Mouse (Mus musculus) left cerebral cortex, adult 2 months (tissue): Measurements from ENCODE around the gene E4f1. TPM values are rescaled to one million over a fixed set of nuclear protein-coding genes. Genes with fewer than 3 reads are reported as not detected.

Source experiments
- DNase-seq, 2 experiments: peaks; one replicate each; pipeline ENCODE4 v3.0.0; 2021 to 2022; ENCODE audit warnings: low spot score in 2 of 2, mixed read lengths in 1 of 2; ENCODE audit errors: extremely low spot score in 1 of 2
- H3K27ac ChIP-seq: fragments of 200-600 bp; 2 replicates; pipeline ENCODE4 v1.8.1; 2022
- H3K4me3 ChIP-seq: fragments of 200-600 bp; 2 replicates; pipeline ENCODE4 v1.8.1; 2022
- CTCF ChIP-seq: fragments of 200-600 bp; IDR thresholded peaks from 2 replicates; pipeline ENCODE4 v1.8.1; 2022; ENCODE audit warnings: antibody characterized with exemption, mild to moderate bottlenecking, moderate library complexity
- intact Hi-C: fragments of 180-260 bp; cut with DNase I; formaldehyde crosslinking; loops from one replicate; pipeline ENCODE4 v1.15.1; 2025
- total RNA-seq, 2 experiments: library from RNA; stranded (reverse); gene quantifications; 2 replicates each; pipeline ENCODE4 v1.2.3; 2021

The E4f1 gene
- total RNA-seq, 2 experiments from 2014 or later, result 37.7 to 41.7 TPM

GRCm38 (mm10) chr17:24480201-24480826, 10.2 kb upstream of the E4f1 start:
- TF ChIP-seq CTCF, result peak; percentile 33
- DNase-seq, result peak in 1 of 2 experiments; percentile 12
- intact Hi-C loops, result no loop called here

DNA sequence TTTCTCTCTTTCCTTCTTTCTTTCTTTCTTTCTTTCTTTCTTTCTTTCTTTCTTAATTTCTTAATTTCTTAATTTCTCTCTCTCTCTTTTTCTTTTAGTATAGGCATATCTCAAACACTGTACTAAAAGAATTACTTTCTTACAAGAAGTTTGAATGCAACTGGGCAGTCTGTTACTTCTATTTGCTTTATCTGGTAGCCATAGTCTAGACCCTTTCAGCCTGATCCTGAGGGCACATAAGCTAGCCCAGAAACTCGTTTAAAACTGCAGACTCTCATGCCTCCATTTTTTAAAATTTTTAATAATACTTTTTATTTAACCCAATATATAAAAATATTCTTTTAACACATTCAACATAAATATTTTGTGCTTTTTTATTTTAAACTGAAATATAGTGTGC, 9.3 kb upstream of the E4f1 start:
- TF ChIP-seq CTCF, result no peak
- peak overlapping the region; percentile 99 for H3K27ac ChIP-seq
- intact Hi-C loops, result no loop called here
- H3K4me3 ChIP-seq, result peak overlapping the region; percentile 92
- DNase-seq, result no peak

More at GRCm38 (mm10) chr17:24480201-24480826, 10.2 kb upstream of the E4f1 start:
- H3K27ac ChIP-seq, result no peak overlapping the region
- H3K4me3 ChIP-seq, result no peak overlapping the region

DNA sequence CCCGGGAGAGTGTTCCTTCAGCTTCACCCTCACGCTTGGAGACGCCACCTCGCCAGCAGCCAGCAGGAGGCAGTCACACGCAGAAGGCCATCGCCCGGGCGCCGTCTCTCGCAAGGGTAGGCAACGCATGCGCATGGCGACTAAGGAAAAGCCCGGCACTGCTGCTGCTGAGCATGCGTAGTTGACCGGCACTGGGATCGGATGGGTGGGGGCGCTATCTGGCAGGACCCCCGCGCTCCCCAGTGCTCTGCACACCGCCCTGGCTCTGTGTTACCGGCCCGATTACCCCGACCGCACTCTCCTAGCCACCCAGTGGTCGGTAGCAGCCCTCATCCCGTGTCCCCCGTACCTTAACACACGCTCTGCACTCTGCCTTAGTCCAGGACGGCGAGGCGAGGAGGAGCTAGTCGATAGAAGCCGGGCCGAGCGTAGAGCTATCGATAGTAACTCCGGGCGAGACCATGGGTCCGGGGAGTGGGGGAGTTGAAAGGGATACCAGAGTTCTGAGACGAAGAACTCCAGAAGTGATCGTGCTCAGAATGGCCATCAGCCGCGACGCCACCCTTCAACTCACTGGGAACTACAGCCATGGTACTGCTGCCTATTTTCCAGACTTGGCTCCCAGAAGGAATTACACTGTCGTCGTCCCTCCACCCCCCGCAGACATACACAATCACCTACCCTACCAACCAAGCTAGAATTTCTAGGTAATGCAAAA, 8.7 kb upstream of the E4f1 start, which contains the start of gene Mlst8:
Gene Mlst8, minus strand, starts transcription at position 416 of the 718 bp plus-strand sequence.
- TF ChIP-seq CTCF, result peak; percentile 89
- Histone ChIP-seq H3K4me3 (peak within 1 kb of the TSS; percentile 92), H3K27ac (peak within 1 kb of the TSS; percentile 99)
- peak; percentile 96 to 98 for DNase-seq
- intact Hi-C loops, result no loop called here

DNA sequence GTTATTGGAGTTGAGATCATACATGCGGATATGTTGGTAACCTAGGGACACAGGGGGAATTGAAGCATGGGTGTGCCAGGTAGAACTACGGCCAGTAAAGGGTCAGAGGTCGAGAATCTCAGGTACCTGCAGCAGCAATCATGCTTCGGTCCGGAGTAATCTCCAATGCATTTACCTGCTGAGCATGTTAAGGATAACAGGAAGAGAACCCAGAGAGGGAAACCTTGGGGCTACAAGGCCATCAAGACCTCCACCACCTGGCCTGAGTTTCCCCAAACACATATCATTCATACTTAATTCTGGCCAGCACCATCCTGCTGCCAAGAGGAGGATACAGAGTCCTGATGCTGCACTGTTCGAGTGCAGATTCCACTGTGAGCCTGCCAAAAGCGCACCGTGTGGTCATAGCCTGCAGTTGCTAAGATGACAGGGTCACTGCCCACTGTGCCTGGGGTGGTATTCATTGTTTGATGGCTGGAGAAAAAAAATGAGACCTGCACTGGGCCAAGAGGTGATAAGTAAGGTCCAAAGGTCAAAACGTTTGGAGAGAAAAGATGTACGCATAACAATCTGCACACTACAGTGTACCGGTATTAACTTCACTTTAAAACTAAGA, 8.0 kb upstream of the E4f1 start:
- H3K27ac ChIP-seq, result peak overlapping the region; percentile 99
- peak in 1 of 2 experiments; percentile 13 for DNase-seq

DNA sequence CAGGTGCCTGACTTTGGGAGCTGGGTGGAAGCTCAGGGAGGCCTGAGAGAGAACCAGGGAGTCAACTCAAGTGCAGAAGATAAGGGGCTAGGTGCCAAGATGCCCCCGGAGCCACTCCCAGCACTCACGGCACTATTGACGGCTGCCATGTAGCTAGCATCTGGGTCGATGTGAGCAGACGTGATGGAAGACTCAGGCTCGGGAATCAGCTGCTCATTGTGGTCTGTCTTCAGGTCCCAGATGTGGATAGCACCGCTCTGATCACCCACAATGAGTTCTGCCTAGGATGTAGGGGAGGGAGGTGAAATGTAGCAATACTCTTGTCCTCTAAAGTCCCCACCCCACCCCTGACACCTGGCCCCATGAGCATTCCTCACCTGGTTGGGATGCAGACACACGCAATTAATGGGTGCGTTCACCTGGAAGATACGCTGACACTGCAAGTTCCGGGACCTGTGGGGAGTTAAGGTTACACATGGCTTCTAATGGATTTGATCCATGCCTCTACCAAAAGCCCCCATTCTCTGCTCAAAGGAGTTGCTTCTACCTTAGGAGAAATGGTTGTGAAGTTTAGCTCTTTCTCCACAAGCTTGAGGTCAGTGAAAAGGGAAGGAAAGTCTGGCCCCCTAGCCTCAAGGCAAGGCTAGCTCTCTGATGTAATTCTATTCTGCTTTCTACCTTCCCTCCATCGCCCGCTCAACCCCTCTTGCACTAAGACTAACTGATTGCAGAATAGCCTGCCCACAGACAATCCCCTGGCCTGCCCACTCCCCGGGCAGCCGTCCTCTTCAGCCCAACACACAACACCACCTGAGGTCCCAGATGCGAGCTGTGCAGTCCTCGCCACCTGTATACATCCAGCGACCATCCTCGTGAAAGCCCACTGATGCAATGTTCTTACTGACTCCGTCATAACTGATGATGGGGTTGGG, 7.2 kb upstream of the E4f1 start:
- TF ChIP-seq CTCF, result no peak
- no peak overlapping the region for H3K4me3 ChIP-seq
- H3K27ac ChIP-seq, result peak overlapping the region; percentile 99; the same call in 1 of the 2 replicates
- intact Hi-C loops, result no loop called here
- DNase-seq, result peak in 1 of 2 experiments; percentile 18

More for the DNA sequence above, 8.0 kb upstream of the E4f1 start:
- TF ChIP-seq CTCF, result no peak
- peak overlapping the region; percentile 92 for H3K4me3 ChIP-seq
- intact Hi-C loops, result no loop called here

DNA sequence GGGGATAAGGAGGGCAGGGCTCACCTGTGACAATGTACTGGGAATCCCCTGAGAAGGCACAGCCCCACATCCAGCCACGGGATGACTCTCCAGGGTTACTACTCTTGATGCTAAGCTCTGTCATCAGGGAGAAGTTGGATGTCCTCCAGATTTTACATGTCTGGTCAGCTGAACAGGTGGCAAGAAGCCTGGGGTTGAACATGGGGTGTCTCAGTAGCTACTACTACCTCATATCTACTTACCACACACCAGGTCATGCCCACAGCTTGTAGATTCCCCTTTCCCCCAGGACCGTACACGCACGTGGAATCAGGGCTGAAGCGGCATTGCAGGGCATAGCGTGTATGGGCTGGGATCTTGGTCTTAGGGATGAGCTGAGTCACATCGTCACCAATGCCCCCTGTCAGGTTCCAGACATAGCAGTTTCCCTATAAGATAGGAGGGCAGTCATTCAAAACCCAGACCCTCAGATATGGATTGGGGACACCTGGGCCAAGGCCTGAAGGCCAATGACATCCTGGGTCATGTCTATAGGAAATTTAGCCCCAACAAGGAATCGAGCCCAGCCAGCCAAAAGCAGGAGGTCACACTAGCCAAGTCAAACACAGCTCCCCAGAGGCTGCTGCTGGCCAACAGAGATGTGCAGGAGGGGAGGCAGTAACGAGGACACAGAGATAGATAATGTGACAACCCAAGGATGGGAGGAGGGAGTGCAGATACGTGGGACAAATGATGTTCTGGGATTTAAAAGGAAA, 6.1 kb upstream of the E4f1 start:
- no peak for TF ChIP-seq CTCF
- intact Hi-C loops, result no loop called here

DNA sequence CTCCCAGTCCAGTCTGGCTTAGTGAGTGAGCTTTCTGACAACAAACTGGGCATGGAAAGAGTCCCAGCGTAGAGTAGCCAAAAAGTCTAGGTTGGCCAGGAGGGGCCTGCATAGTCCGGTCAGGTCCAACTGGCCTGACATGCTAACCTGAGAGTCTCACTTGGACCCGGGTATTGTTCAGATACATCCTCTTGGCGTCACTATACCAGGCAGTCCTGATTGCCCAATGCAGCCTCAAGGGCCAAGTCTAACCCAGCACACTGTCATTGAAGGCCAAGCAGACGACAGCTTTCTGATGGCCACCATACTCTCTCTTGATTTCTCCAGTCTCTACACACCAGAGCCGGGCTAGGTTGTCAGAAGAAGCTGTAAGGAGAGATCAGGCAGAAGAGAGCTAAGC, 5.5 kb upstream of the E4f1 start:
- no peak overlapping the region for H3K4me3 ChIP-seq
- intact Hi-C loops, result no loop called here
- peak overlapping the region; percentile 50 for H3K27ac ChIP-seq
- TF ChIP-seq CTCF, result no peak
- peak in 1 of 2 experiments; percentile 6 for DNase-seq

More for the DNA sequence above, 6.1 kb upstream of the E4f1 start:
- H3K4me3 ChIP-seq, result no peak overlapping the region
- no peak overlapping the region; the same call in 1 of the 2 replicates for H3K27ac ChIP-seq
- DNase-seq, result peak in 1 of 2 experiments; percentile 6

DNA sequence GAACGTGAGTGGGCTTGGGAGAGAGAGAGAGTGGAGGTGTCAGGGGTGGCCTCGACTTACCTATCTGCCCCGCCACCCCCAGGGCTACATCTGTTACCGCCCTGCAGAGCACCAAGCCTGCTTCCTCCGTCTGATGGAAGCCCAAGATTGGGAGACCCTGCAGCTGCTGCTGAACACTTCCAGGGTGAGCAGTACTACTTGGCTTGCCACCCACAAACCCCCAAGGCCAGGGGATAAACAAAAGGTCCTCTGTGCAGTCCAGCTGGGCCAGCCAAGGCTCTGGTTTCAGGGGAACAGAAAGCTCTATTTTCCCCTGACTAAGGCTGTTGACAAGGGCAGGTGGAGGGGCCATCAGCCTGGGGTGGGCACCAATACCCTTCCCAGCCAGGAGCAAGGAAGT, 4.4 kb upstream of the E4f1 start:
- no peak for TF ChIP-seq CTCF
- Histone ChIP-seq H3K27ac (peak overlapping the region; percentile 50), H3K4me3 (no peak overlapping the region)
- intact Hi-C loops, result no loop called here
- DNase-seq, result peak in 1 of 2 experiments; percentile 57

DNA sequence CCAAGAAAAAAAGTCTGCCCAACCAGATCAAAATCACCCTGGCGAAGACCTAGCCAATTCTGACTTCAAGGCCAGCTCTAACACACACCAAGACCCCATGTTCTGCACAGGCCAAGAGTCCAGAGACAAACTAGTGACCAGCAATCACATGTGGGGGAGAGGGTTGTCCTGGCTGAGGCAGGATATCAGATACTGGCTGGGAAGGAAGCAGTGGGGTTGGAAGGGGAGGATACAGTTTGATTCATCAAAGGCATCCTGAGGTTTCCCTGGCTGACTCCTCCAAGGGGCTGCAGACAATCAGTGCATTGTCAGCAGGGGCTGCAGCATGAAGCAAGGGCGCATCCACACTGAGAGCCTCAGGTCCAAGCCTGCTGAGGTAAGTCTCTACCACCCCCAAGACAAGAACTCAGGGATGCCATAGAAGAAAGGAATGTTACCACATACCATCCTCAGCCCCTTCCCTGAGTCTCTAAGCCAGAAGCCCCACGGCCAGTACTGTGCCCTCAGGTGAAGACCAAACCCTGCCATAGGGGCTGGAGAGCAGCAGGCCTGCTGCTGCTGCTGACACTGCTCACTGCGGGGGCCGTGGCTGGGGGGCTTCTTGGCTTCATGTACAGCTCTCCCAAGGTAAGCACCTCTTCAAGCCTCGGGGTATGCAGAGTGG, 3.6 kb upstream of the E4f1 start, which contains the start of gene Bricd5:
Gene Bricd5, plus strand, starts transcription at position 273 of the 664 bp plus-strand sequence.
- intact Hi-C loops, result no loop called here
- no peak for TF ChIP-seq CTCF
- H3K27ac ChIP-seq, result peak within 1 kb of the TSS; percentile 50
- DNase-seq, result no peak
- peak within 1 kb of the TSS; percentile 81 for H3K4me3 ChIP-seq

- Histone ChIP-seq H3K27ac (no peak overlapping the region; the same call in 1 of the 2 replicates), H3K4me3 (peak overlapping the region; percentile 81)
- intact Hi-C loops, result no loop called here
- no peak for TF ChIP-seq CTCF
- no peak for DNase-seq
Observed at GRCm38 (mm10) chr17:24472512-24472911, 2.4 kb upstream of the E4f1 start.
